Mouse (Mus musculus) regulatory T cell (primary cell): ENCODE data around the gene Nr0b1.

ENCODE experiments used
- in situ Hi-C: fragments of 300-600 bp; cut with MboI, MseI; formaldehyde crosslinking; loops from one replicate; pipeline ENCODE4 v1.15.1; 2025; ENCODE audit warnings: high pct_unique_total_duplicates

Gene Nr0b1

DNA sequence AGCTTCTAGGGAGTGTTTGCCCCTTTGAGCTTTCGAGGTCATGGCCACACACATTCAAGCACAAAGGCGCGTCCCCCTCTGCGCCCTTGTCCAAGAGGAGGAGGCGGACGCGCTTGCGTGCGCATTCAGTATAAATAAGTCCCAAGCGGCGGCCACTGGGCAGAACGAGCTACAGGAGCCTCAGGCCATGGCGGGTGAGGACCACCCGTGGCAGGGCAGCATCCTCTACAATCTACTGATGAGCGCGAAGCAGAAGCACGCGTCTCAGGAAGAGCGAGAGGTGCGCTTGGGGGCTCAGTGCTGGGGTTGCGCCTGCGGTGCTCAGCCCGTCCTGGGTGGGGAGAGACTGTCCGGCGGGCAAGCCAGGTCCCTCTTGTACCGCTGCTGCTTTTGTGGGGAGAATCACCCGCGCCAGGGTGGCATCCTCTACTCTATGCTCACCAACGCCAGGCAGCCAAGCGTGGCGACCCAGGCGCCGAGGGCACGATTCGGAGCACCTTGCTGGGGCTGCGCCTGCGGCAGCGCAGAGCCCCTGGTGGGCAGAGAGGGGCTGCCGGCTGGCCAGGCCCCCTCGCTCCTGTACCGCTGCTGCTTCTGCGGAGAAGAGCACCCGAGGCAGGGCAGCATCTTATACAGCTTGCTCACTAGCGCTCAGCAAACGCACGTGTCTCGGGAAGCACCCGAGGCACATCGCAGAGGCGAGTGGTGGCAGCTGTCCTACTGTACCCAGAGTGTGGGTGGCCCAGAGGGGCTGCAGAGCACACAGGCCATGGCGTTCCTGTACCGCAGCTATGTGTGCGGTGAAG lies at the start of gene Nr0b1:
Nr0b1 (plus strand) TSS at position 151 of the 806 bp plus-strand sequence.
- in situ Hi-C loops, result no loop called here

DNA sequence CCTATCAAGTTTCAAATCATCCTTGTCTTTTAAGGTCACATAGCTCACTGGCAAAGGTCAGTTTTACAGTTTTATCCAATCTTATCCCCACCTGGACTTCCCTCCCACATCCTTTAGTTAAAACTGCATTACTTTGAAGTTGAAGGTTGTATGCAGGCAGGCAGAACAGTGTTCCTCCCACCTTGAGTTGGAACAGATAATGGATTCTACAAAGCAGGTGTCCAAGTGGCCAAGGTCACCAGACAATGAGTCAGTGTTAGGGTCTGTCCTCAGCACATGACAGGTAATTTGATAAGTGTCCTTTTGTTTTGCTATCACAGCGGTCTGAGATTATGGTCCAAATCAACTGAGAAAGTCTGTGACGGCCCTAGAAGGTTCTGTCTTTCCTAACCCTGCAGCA lies 4.3 kb upstream of the Nr0b1 start:
- in situ Hi-C loops, result no loop called here

DNA sequence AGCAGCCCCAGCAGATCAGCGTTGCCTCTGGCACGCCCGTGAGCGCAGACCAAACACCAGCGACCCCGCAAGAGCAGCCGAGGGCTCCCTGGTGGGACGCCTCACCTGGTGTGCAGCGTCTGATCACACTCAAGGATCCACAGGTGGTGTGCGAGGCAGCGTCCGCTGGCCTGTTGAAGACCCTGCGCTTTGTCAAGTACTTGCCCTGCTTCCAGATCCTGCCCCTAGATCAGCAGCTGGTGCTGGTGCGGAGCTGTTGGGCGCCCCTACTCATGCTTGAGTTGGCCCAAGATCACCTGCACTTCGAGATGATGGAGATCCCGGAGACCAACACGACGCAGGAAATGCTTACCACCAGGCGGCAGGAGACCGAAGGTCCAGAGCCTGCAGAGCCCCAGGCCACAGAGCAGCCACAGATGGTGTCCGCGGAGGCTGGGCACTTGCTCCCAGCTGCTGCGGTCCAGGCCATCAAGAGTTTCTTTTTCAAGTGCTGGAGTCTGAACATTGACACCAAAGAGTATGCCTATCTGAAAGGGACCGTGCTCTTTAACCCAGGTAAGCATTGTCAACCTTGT lies 943 bp downstream of the Nr0b1 start:
- in situ Hi-C loops, result no loop called here

DNA sequence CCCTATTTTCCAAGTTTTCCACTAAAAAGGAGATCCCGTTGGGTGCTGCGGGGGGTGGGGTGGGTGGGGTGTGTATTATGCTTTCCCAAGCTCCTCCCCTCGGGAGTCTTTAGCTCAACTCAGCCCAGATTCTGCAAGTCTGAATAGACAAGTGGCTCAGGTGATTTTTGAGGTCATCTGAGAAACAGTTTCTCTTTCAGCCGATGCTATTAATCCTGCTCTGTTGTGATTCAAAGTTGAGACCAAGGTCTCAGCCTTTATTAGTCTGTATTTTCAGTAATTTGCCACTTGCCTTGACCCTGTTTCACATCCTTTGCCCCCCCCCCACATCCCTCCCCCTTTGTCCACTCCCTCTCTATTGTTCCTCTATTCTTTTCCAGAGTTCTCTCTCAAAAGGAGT lies 1.8 kb downstream of the Nr0b1 start:
- in situ Hi-C loops, result no loop called here

DNA sequence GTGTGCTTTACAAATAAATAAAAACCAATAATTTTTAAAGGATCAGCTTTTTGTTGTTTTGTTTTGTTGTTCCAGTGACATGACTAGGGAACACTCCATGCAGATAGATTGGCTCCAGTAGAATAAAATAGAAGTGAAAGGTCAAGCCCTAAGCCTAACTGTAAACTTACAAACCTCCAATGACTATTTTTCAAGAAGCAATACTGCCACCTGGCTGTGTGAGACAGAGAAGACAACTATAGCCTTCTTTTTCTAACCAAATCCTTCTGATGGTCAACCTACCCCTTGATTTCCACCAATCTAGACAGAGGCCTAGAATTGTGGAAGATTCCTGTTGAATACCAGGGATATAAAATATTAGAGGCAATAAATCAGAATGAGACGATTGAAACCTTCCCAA lies 45.7 kb downstream of the Nr0b1 start:
- in situ Hi-C loops, result loop anchor here (5.0 to 10.0 kb wide), 2 partner anchors 40 to 1848 kb away; no protein-coding TSS in a partner anchor
